Mouse (Mus musculus): Measurements from ENCODE around the gene Decr2.
A peak's percentile ranks its signal among the peaks of the same experiment; 100 is the strongest.
"Not testable (repeated sequence)": the region's sequence is repeated elsewhere in the genome, so short reads cannot be mapped to it uniquely, and the experiment has no call there.

Gene Decr2

DNA sequence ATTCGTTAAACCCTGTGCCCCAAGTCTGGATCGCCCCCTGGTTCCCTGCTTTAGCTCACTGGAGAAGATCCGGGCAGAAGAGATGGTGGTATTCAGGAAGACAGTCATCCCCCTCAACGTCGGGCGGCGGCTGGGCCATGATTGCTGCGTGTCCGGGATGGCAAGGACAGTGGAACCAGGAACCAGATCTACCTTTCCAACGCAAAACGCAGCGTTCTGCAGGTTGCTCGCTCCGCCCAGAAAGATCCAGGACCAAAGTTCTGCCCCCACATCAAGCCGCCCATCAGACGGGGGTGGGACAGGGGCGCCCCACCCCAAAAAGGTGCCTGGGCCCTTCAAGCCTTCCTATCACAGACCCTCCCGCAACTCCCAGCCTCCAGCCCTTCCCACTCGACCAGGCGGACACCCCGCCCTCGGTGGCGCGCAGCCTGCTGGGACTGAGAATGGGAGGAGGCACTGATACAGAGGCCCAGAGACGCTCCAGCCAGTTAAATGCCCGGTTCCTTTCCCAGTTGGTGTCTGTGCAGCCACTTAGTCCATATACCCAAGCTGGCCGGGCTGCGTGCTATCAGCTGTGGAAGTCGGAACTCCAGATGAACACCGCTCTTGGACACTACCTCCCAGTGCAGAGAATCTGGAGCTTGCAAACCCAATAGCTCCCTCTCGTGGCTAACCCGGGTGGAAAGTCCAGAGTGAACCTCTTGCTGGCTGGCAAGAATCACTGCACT is at the start of gene Decr2:
Gene Decr2, minus strand, starts transcription at position 433 of the 728 bp plus-strand sequence.
- peak; percentile 92 for DNase-seq (ENCODE audit: low spot score)

DNA sequence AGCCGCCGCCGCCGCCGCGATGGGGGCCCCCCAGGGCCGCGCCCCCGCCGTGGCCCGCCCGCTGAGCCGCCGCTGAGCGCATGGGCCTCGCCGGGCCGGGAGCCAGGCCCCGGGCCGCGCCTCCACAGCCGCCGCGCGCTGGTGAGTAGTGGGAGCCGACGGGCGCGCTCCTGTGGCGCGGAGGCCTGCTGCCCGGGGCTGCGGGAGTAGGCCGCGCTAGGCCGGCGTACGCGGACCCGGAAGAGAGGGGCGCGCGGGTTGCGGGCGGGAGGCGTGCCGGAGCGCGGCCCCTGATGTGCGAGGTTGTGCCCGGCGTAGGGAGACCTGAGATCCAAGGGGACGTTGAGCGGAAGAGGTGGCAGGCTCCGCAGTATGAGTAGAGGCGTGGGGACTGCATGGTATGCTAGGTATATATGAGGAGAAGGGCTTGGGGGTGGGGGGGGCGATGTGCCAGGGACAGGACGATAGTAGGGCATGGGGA is 48.8 kb upstream of the Decr2 start:
- peak; percentile 42 for DNase-seq (ENCODE audit: low spot score)

DNA sequence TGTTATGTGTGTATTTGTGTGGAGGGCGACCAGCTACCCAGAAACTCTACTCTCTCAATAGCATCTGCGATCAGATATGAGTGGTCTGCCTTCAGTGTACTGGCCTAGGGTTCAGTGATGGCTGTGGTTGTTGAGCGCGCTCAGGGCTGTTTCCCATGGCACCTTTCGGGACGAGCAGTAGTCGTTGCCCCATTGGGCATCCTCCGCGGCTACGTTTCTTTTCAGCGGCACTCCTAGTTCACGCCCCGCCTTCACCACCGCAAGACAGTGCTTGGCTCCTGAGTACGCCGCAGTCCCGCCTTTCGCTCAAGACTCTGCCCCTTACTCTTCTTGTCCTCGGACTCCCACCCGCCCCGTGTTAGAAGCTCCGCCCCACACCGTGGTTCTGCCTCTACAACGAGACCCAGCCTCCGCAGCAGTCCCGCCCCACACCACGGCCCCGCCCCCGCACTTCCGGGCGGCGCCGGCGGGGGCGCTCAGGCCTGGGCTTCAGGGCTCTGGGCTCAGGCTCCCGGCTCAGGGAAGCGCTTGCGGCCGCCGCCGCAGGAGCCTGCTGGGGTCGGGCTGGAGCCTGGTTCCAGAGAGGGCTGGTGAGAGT is 48.2 kb upstream of the Decr2 start, which contains the start of gene Axin1:
Gene Axin1, plus strand, starts transcription at position 450 of the 598 bp plus-strand sequence.
- DNase-seq (ENCODE audit: low spot score), result peak; percentile 93

DNA sequence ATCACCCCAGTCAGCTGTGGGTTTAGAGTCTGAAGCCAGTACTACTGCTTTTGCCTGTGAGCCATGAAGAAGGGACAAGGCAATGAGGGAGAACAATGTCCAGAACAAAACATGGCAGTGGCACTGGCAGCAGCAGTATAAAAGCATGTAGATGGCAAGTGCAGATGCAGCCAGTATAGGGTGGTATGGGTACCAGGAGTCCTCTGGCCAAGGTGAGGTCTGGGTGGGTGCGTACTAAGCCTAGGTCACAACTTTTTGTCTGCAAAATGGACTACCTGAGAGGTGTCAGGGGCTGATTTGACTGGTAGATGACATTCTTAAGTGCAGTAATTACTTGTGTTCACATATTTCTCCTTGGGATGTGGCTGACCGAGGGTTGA is 47.6 kb upstream of the Decr2 start:
- DNase-seq (ENCODE audit: low spot score), result no peak

DNA sequence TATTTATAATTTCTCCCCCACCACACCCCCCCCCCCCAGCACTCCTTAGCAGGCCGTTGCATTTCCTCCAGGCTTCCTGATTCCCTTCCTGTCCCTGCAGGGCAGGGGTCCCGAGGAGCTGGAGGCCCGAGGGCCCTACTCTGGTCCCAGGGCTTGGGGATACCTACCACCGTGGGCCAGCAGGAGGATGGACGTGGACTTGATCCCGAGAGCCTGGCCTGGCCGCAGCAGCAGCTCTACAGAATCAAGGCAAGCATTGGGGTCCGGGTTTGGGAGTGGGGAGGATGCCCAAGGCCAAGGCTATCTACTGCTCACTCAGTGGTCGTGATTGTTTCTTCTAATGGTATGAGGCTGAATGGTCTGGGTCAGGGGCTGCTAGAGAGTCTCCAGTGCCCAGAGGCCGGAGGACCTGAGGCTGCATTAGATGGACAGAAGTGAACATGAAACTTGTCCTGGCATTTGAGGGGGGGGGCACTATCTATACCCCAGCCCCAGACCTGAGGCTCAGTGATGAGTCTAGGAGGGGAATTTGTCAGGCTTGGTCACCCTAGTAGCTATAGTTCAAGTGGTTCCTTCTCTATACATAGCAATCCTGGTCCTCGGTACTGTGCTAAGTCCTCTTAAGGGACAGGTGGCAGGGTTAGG is 47.1 kb upstream of the Decr2 start:
- no peak for DNase-seq (ENCODE audit: low spot score)

DNA sequence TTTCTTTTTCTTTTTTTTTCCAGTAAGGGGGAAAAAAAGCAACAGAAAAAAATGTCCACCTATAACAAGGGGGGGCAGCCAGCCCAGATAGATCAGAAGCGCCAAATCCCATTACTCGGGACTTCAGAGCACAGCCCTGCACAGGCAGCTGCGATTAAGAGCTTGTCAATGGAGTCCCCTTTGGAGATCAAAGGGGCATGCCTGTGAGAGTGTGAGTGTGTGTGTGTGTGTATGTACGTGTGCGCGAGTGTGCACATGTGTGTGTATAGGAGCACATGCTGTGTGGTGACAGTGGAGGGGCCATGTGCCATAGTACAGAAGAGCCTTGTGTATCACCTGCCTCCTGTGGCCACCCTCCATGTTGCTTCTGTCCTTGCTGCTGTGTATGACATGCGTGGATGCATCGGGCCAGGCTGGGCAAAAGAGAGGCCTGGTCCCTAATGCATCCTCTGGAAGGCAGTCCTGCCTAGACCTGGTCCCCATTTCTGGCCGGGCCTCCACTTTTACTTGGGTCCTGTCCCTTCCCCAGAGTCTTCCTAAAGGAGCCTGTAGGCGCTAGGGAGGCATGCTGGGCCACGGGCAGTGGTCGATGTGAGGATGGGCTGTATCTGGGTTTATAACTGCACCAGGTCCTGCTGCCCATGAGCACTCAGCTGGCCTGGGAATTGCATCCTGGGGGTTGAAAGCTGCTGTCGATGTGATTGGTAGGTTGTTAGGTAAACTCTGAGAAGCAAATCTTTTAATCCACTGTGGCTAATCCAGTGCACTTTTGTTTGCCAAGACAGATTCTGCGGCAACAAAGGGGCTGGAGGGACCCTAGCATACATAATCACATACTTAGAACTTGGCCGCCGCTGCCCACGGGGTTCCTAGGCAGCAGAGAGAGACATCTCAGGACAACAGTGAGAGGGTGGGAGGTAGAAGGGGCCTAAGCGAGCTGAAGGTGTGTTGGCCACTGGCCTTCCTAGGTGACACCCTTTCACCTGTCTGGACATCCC is 42.0 kb upstream of the Decr2 start:
- DNase-seq (ENCODE audit: low spot score), result no peak

DNA sequence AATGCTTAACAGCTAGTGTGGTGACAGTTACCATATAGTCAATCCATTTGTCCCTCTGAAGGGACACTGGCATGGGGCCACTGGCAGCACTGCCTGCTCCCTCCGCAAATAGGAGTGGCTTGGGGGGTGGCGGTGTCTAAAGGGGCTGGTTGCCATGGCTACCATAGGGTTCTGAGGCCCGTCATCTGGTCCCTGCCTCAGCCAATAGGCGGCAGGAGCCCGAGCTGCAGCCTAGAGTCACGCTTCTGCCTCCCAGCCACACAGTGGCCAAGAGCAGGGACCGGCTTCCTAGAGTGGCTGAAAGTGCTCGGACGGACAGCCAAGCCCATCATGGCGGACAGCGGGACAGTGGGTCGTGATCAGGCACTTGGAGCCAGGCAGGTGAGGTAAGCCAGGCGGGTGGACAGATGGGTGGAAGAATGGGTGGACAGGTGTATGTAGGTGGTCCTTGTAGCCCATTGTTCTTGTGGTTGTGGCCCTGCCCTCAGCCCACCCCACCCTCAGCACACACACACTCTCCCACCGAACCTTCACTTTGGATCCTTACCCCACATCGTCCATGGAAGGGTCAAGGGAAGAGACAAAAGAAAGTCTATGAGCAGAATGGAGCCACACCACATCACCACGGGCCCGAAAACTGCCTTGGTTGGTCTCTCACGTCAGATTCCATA is 41.1 kb upstream of the Decr2 start:
- no peak for DNase-seq (ENCODE audit: low spot score)

DNA sequence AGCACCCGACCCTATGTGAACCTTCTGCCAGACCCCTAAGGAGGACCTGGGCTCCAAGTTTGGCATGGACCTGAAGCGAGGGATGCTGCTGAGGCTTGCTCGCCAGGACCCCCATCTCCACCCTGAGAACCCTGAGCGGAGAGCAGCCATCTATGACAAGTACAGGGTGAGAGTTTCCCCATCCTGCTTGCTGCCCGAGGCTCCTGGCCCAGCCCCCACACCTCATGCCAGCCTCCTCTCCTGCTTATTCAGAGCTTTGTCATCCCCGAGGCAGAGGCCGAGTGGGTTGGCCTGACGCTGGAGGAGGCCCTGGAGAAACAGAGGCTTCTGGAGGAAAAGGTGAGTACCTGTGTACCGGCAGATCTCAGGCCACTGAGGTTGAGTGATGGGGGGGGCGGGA is 35.1 kb upstream of the Decr2 start:
- no peak for DNase-seq (ENCODE audit: low spot score)

DNA sequence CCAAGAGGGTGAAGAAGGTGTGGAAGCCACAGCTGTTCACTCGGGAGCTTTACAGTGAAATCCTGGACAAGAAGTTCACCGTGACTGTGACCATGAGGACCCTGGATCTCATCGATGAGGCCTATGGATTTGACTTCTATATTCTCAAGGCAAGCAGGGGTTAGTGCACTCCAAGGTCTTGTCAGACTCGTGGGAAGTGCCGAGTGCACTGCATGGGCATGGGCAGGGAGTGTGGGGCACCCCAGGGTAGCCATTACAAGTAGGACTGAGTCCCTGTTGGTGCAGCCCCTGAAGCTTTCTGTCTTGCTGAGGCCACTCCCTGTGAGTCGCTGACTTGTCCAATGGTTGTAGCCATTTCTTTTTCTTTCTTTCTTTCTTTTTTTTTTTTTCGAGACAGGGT is 34.4 kb upstream of the Decr2 start:
- DNase-seq (ENCODE audit: low spot score), result no peak

DNA sequence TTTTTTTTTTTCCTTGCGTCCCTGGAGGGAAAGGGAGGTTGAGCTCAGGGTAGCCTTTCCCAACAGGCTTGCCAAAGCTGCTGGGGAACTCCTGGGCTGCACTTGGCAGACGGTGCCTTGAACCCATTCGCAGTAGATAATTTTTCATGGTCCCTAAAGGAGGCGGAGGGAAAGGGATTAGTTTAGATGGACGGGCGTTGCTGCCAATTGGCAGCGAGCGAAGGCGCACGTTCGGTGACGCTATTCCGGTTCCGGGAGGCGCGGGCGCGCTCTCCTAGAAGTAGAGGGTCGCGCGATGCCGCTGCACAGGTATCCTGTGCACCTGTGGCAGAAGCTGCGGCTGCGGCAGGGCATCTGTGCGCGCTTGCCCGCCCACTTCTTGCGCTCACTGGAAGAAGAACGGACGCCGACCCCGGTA is 33.1 kb upstream of the Decr2 start, which contains the start of gene Mrpl28:
Gene Mrpl28, plus strand, starts transcription at position 234 of the 418 bp plus-strand sequence.
- DNase-seq (ENCODE audit: low spot score), result peak; percentile 94

DNA sequence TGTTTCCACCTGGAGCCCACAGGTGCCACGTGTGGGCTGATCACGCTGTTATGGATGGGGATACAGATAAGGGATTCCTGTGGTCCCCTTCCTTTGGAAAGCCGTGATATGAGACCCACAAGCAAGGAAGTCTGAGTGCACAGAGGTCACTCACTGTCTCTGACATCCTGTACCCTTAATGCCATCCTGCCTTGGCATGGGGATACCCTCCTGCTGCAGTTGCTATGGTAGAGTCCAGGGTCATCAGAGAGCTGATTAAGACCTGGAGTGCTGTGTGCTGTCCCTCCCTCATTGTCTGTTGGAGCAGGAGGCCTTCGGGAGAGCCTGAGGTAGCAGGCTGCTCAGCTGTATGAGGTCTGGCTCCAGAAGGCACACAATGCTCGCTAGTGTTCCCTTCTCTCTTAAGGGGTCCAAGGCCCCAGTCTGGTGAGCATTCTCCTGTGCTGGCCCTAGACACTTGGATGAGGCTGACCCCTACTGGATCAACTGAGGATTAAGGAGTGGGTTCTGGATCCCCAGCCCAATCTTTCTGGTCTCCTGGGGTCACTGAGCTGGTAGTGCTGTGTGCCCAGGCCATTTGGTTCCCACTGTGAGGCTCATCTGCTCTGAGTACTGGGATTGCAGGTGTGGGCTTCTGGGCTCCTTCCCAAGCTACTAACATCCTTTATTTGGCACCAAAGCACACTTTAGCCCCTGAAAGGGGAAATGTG is 32.4 kb upstream of the Decr2 start:
- no peak for DNase-seq (ENCODE audit: low spot score)

DNA sequence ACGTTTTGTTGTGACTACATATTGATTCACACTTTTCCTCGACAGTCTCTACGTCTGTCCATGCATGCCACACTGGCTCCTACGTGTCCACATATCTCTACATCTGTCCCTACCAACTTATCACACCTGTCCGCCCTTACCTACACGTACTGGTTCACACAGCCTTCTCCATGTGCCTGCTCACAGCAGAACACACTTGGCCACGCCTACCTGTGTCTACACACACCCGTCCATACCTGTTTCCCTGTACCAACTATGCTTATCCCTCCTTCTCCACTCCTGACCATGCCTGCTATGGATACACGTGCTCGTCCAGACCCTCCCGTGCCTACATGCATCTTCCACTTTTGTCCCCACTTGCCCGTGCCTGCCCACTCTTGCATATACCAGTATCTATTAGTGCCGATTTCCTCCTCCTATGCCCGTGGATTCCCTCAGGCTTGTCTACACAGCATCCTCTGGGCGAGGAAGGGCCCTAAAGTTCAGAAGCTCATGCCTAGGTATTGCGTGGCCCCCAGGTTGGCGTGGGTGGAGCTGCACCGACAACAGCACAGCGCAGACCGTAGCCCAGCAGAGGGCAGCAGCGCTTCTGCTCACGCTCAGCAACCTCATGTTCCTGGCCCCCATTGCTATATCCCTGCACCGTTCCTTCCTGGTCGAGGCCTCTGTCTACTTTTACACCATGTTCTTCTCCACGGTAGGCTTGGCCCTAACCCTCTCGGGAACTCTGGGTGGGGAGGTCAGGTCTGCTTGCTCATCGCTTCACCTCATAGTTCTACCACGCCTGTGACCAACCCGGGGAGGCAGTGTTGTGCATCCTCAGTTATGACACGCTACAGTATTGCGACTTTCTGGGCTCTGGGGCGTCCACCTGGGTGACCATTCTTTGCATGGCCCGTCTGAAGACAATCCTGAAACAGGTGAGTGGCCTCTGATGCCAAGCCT is 29.9 kb upstream of the Decr2 start:
- DNase-seq (ENCODE audit: low spot score), result peak; percentile 65

DNA sequence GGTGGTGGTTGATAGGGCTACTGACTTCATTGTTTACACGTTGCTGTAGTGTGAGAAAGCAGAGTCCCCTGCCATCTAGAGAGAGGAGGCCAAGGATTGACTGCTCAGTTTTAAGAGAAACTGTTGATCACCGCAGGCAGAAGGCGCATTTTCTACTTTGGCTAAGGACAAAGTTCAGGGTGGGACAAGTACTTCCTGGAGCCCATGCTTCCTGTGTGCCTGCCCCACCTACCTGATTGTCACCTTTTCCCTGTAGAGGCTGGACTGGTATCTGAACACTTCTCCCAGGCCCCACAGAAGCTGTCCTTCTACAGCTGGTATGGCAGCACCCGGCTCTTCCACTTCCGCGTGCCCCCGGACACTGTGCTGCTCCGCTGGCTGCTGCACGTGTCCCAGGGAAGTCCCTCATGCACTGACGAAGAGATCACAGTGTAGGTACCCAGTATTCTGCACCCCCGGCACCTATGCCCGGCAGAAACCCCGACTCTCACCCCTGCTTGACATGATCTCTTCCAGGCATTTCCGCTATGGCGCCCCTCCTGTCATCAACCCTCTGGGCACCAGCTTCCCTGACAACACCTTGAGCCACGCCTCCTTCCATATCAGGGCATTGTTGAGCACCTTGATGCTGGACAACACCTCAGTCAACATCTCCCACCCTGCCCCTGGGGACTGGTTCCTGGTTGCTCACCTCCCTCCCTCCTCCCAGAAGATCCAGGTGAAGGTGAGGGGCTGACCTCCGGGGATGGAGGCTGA is 26.5 kb upstream of the Decr2 start:
- DNase-seq (ENCODE audit: low spot score), result no peak

DNA sequence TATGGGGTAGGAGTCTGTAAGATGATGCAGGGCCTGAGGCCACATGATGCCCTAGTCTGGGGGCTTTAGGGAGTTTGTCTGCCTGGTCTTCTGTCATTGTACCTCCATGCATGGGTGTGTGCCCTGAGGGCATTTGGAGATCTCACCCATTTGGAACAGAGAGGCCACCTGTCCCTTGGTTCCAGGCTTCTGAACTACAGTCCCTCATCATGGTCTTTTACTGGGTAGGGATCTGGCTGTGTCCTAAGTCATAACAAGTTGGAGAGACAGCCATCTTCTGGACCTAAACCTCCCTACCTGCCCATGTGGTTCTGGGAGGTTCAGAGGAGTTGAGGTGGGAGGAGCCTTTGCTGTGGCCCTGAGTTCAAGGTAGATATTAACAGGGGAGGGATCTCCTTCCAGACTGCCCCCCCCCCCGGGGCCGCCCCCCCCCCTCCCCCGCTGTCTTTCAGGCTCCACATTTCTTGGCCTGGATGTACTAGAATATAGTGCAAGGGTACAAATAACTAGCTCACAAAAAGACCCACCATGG is 25.9 kb upstream of the Decr2 start:
- DNase-seq (ENCODE audit: low spot score), result no peak

DNA sequence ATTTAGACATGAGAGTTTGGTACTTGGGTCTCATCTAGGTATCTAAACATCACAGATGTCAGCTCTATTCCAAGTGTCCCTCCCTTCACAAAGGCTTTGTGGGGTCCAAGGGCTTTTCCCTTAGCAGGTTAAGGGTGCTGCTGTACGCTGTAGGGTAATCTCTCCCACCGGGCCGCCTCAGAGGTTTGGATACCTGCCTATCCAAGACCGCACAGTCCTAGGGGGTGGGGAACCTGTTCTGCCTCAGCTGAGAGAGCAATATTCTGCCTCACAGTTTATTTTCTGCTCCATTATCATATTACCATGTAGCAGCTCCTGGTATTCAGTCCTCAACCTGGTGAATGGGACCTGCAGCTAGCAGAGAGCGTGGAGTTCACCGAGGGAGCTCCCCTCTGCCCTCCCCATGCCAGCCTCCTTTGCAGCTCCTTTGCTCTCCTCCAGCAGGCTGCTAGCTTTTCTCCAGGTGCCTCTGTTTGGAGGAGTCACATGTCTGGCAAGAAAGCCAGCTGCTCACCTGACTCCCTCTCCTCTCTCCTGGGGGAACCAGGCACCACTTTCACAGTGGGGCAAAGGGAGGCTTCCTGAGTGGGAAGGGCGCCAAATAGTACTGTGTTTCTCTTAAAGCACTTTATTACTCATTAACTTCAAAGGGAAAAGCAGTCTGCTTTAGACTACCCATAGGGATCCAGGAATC is 25.2 kb upstream of the Decr2 start:
- no peak for DNase-seq (ENCODE audit: low spot score)

DNA sequence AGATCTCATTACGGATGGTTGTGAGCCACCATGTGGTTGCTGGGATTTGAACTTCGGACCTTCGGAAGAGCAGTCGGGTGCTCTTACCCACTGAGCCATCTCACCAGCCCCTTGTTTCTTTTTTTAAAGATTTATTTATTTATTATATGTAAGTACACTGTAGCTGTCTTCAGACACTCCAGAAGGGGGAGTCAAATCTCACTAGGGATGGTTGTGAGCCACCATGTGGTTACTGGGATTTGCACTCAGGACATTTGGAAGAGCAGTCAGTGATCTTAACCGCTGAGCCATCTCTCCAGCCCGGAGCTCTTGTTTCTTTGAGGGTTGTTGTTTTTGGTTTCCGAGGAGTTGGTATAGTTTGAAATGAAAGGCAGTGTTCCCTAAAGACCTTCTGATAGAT is 24.3 kb upstream of the Decr2 start:
- DNase-seq (ENCODE audit: low spot score), result not testable (repeated sequence)

DNA sequence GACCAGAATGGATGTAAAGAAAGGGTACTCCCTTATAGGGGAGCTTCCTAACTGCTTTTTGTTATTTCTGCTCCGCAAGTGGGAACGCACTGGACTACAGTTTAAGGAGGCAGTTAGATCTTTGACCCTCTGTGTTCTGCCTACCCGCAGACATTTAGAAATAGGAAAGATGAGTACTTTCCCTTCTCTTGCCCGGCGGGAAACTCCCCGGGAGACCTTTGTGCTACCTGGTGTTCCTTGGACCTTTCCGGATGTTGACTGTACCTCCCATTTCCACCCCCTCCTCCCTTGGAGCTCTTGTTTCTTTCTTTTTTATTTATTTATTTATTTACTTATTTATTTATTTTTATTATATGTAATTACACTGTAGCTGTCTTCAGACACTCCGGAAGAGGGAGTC is 23.9 kb upstream of the Decr2 start:
- no peak for DNase-seq (ENCODE audit: low spot score)

Data from urinary bladder, postnatal 14 days (tissue).